Mouse (Mus musculus): Measurements from ENCODE around the gene Fsd1l.

Fsd1l gene

GRCm38 (mm10) chr4:53750391-53751120, 119.3 kb downstream of the Fsd1l start:
- DNase-seq, result no peak

Measured in right cerebral cortex, postnatal 4 days (tissue).